Mouse (Mus musculus): Measurements from ENCODE around the gene Tbc1d14. TPM values are rescaled to one million over a fixed set of nuclear protein-coding genes. Genes with fewer than 3 reads are reported as not detected.

Gene Tbc1d14
- total RNA-seq, 1 experiment: 12.5 TPM

DNA sequence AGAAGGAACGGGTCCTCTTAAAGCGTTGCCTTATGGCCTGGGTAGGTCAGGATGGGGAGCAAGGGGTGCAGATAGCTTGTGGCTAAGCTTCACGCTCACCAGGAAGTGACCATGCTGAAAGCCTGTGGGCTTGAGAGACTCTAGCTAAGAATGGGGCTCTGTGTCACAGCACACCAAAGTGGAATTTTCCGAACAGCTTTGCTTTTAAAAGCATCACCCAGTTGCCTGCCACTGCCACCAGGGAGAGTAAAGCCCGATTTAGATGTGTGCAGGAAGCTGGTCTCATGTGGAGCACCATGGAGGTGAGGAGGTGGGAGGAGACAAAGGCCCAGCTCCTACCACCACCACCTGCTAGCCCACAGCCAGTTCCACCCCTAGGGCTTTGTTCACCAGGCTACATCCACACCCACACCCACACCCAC lies 2.6 kb downstream of the Tbc1d14 start:
- no peak overlapping the region for H3K4me3 ChIP-seq (ENCODE audit: insufficient read depth in 1 of 2, low read depth in 1 of 2, low read length in 2 of 2, poor library complexity in 1 of 2, severe bottlenecking in 1 of 2)
- no peak for TF ChIP-seq HCFC1 (IDR thresholded peaks at IDR 0.05; ENCODE audit: borderline replicate concordance, insufficient read depth, low read length)
- TF ChIP-seq ZC3H11A (IDR thresholded peaks at IDR 0.05; ENCODE audit: borderline replicate concordance, low read depth, low read length): no peak
- TF ChIP-seq MAFK (IDR thresholded peaks at IDR 0.05; ENCODE audit: insufficient read depth, low read depth, low read length): no peak
- no peak for TF ChIP-seq CHD2 (IDR thresholded peaks at IDR 0.05; ENCODE audit: low read depth, low read length)
- TF ChIP-seq ZNF384 (IDR thresholded peaks at IDR 0.05; ENCODE audit: low read depth, low read length): no peak
- peaks cover 2 to 3% of the 10 kb centered on the region in 2 experiments; a peak in 2 of 4 replicates for H3K4me1 ChIP-seq (ENCODE audit: control insufficient read depth in 2 of 2, insufficient read depth in 2 of 2, low read length in 2 of 2, poor library complexity in 1 of 2)
- DNase-seq (ENCODE audit: low read depth, low spot score): no peak
- H3K27ac ChIP-seq (ENCODE audit: insufficient read depth, low read depth, low read length, poor library complexity, severe bottlenecking): no peak overlapping the region; the same call in 1 of the 2 replicates
- H3K9me3 ChIP-seq (ENCODE audit: control insufficient read depth, insufficient read depth, low read depth, low read length): no peaks in the 10 kb centered on the region
- H3K9ac ChIP-seq (ENCODE audit: insufficient read depth, low read depth, low read length, poor library complexity, severe bottlenecking): no peak overlapping the region
- in situ Hi-C loops (cut with MboI; ENCODE audit: low sequenced_read_pairs in 2 of 2, unreplicated experiment in 2 of 2): no loop called here
- no peaks in the 10 kb centered on the region for H3K36me3 ChIP-seq (ENCODE audit: control insufficient read depth, insufficient read depth, low read length, poor library complexity, severe bottlenecking)

- Histone ChIP-seq H3K9me3 (ENCODE audit: control insufficient read depth, insufficient read depth, low read depth, low read length) (no peaks in the 10 kb centered on the region), H3K27ac (ENCODE audit: insufficient read depth, low read depth, low read length, poor library complexity, severe bottlenecking) (no peak overlapping the region), H3K4me3 (ENCODE audit: insufficient read depth in 1 of 2, low read depth in 1 of 2, low read length in 2 of 2, poor library complexity in 1 of 2, severe bottlenecking in 1 of 2) (no peak overlapping the region), H3K36me3 (ENCODE audit: control insufficient read depth, insufficient read depth, low read length, poor library complexity, severe bottlenecking) (no peaks in the 10 kb centered on the region), H3K4me1 (ENCODE audit: control insufficient read depth in 2 of 2, insufficient read depth in 2 of 2, low read length in 2 of 2, poor library complexity in 1 of 2) (peaks cover 3 to 4% of the 10 kb centered on the region in 2 experiments; a peak in 1 of 4 replicates), H3K9ac (ENCODE audit: insufficient read depth, low read depth, low read length, poor library complexity, severe bottlenecking) (no peak overlapping the region)
- in situ Hi-C loops (cut with MboI; ENCODE audit: low sequenced_read_pairs in 2 of 2, unreplicated experiment in 2 of 2): loop anchor here in 1 of 2 experiments (5.0 kb wide), 2 partner anchors 57 to 122 kb away; partner anchors contain the start of gene Grpel1
- TF ChIP-seq CHD2 (IDR thresholded peaks at IDR 0.05; ENCODE audit: low read depth, low read length) (no peak), MAFK (IDR thresholded peaks at IDR 0.05; ENCODE audit: insufficient read depth, low read depth, low read length) (no peak), HCFC1 (IDR thresholded peaks at IDR 0.05; ENCODE audit: borderline replicate concordance, insufficient read depth, low read length) (no peak), ZNF384 (IDR thresholded peaks at IDR 0.05; ENCODE audit: low read depth, low read length) (peak; percentile 50; the same call in 1 of the 2 replicates), ZC3H11A (IDR thresholded peaks at IDR 0.05; ENCODE audit: borderline replicate concordance, low read depth, low read length) (no peak)
- DNase-seq (ENCODE audit: low read depth, low spot score): peak; percentile 29
Measured at GRCm38 (mm10) chr5:36584299-36584698, 8.8 kb downstream of the Tbc1d14 start.

- Histone ChIP-seq H3K27ac (ENCODE audit: insufficient read depth, low read depth, low read length, poor library complexity, severe bottlenecking) (peak overlapping the region; percentile 86; the same call in 1 of the 2 replicates), H3K9ac (ENCODE audit: insufficient read depth, low read depth, low read length, poor library complexity, severe bottlenecking) (peak overlapping the region; percentile 96), H3K4me1 (ENCODE audit: control insufficient read depth in 2 of 2, insufficient read depth in 2 of 2, low read length in 2 of 2, poor library complexity in 1 of 2) (peaks cover 3 to 7% of the 10 kb centered on the region in 2 experiments; a peak in 2 of 4 replicates), H3K4me3 (ENCODE audit: insufficient read depth in 1 of 2, low read depth in 1 of 2, low read length in 2 of 2, poor library complexity in 1 of 2, severe bottlenecking in 1 of 2) (peak overlapping the region; percentile 88 to 94), H3K36me3 (ENCODE audit: control insufficient read depth, insufficient read depth, low read length, poor library complexity, severe bottlenecking) (no peaks in the 10 kb centered on the region), H3K9me3 (ENCODE audit: control insufficient read depth, insufficient read depth, low read depth, low read length) (no peaks in the 10 kb centered on the region)
- peak; percentile 79 for TF ChIP-seq HCFC1 (IDR thresholded peaks at IDR 0.05; ENCODE audit: borderline replicate concordance, insufficient read depth, low read length)
- no peak for TF ChIP-seq CHD2 (IDR thresholded peaks at IDR 0.05; ENCODE audit: low read depth, low read length)
- in situ Hi-C loops (cut with MboI; ENCODE audit: low sequenced_read_pairs in 2 of 2, unreplicated experiment in 2 of 2): loop anchor here in 1 of 2 experiments (5.0 kb wide), 2 partner anchors 55 to 120 kb away; partner anchors contain the start of gene Grpel1
- DNase-seq (ENCODE audit: low read depth, low spot score): peak; percentile 99
Measured at GRCm38 (mm10) chr5:36581924-36582642, 11.0 kb downstream of the Tbc1d14 start.

GRCm38 (mm10) chr5:36581259-36581923 lies 11.7 kb downstream of the Tbc1d14 start:
- no peaks in the 10 kb centered on the region for H3K36me3 ChIP-seq (ENCODE audit: control insufficient read depth, insufficient read depth, low read length, poor library complexity, severe bottlenecking)
- in situ Hi-C loops (cut with MboI; ENCODE audit: low sequenced_read_pairs in 2 of 2, unreplicated experiment in 2 of 2): loop anchor here in 1 of 2 experiments (5.0 kb wide), 2 partner anchors 54 to 119 kb away; partner anchors contain the start of gene Grpel1
- H3K4me3 ChIP-seq (ENCODE audit: insufficient read depth in 1 of 2, low read depth in 1 of 2, low read length in 2 of 2, poor library complexity in 1 of 2, severe bottlenecking in 1 of 2): peak overlapping the region; percentile 79 to 94
- DNase-seq (ENCODE audit: low read depth, low spot score): no peak
- no peaks in the 10 kb centered on the region for H3K9me3 ChIP-seq (ENCODE audit: control insufficient read depth, insufficient read depth, low read depth, low read length)
- peaks cover 3 to 13% of the 10 kb centered on the region in 2 experiments; a peak in 2 of 4 replicates for H3K4me1 ChIP-seq (ENCODE audit: control insufficient read depth in 2 of 2, insufficient read depth in 2 of 2, low read length in 2 of 2, poor library complexity in 1 of 2)
- no peak for TF ChIP-seq ZNF384 (IDR thresholded peaks at IDR 0.05; ENCODE audit: low read depth, low read length)
- TF ChIP-seq CHD2 (IDR thresholded peaks at IDR 0.05; ENCODE audit: low read depth, low read length): no peak
- TF ChIP-seq HCFC1 (IDR thresholded peaks at IDR 0.05; ENCODE audit: borderline replicate concordance, insufficient read depth, low read length): no peak
- TF ChIP-seq ZC3H11A (IDR thresholded peaks at IDR 0.05; ENCODE audit: borderline replicate concordance, low read depth, low read length): no peak
- no peak for TF ChIP-seq MAFK (IDR thresholded peaks at IDR 0.05; ENCODE audit: insufficient read depth, low read depth, low read length)
- H3K27ac ChIP-seq (ENCODE audit: insufficient read depth, low read depth, low read length, poor library complexity, severe bottlenecking): no peak overlapping the region
- H3K9ac ChIP-seq (ENCODE audit: insufficient read depth, low read depth, low read length, poor library complexity, severe bottlenecking): peak overlapping the region; percentile 74
